Mouse (Mus musculus): Measurements from ENCODE around the gene Fkbpl.

DNA sequence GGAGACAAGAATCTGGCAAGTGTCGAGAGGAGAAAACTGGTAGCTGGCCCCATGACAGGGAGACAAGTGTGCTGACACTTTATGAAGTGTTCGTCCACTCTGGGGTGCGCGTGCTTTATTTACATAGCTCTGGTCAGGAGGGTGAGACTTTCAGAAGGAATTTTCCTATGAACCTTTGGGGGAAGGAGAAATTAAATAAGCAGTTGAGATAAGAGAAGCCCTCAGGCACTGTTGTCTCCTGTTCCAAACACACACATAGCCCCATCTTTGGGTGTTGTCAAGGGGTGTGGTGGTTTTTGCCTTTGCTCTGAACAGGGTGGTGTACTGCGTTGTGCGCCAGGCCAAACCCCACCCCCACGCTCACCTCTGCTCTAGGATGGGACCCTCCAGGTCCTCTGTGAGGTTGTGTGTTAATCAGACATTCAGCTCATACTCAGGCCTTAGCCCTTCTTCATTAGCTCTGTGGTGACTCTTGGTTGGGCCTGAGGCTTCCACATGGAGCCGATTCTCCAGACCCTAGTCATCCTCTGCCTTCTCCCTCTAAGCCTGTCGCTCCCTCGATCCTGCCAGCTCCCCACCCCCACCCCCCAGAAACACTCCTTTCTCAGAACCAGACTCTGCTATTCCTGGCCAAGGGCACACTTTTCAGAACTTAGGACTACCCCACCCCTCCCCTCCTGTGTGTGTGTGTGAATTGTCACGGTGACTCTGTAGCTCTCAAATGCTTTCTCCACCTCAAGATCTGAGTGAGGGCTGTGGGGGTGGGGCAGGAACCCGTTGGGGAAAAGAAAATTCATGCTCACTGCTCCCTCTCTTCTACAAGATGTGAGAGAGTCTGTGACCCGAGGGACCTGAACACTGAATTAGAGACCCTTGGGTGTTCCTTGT is 30.9 kb downstream of the Fkbpl start:
- no peak for TF ChIP-seq CTCF (conservative IDR thresholded peaks at IDR 0.05; ENCODE audit: low read length)
- no peak for TF ChIP-seq NANOG (IDR thresholded peaks at IDR 0.05; ENCODE audit: borderline replicate concordance, low read length)
- no peak for TF ChIP-seq POU5F1 (IDR thresholded peaks at IDR 0.05; ENCODE audit: borderline replicate concordance, low read length)

All from E14TG2a.4 (cell line).